Mouse (Mus musculus): ENCODE measurements around the gene C1galt1c1.

GRCm38 (mm10) chrX:38642183-38642582, 7.3 kb upstream of the C1galt1c1 start:
- TF ChIP-seq POLR2A (IDR thresholded peaks at IDR 0.05; ENCODE audit: borderline replicate concordance, low read depth, low read length) (no peak), CTCF (IDR thresholded peaks at IDR 0.05; ENCODE audit: low read depth, low read length) (no peak)
